Mouse (Mus musculus) cerebellum, adult 11-12 months (tissue): ENCODE measurements at regions not wholly inside any gene's neighbourhood (a gene's known extent, or its start where the extent isn't known, plus 50 kb on each side); places are given as distances from the start of the nearest gene placed in this dataset.

ENCODE experiments used
- DNase-seq: peaks from one replicate; pipeline ENCODE4 v3.0.0; 2022

GRCm38 (mm10) chr9:43387397-43387796, 76.7 kb downstream of the Trim29 start:
- DNase-seq, result no peak

DNA sequence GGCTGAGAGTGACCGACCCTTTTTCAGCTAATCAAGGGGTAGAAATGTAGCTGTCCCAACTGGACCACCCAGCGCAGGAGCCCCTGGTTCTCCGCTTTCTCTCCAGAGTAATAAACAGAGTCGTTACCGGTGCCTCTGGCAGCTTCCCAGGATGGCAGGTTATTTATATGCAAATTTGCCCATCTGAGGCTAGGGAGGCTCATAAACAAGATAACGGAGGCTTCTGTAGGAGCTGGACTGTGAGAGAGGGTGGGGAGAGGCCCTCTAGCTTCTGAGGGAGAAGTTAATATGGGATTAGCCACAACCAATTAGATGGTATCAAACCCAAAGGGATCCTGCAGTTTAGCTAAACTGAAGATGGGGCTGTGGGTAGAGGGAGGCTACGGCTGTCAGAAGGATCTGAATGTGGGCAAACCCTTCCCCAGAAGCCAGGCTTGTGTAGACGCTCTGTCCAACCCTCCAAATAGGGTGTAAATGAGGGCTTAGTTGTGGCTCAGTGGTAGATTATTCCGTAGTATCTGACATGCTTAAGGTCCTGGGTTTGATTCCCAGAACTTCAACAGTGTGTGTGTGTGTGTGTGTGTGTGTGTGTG, 78.9 kb downstream of the Trim29 start:
- DNase-seq, result no peak

- DNase-seq, result no peak
These were observed 81.9 kb downstream of the Trim29 start for GRCm38 (mm10) chr9:43392467-43393064.

- peak; percentile 14 for DNase-seq
These were observed 83.6 kb downstream of the Trim29 start for GRCm38 (mm10) chr9:43394204-43394603.

DNA sequence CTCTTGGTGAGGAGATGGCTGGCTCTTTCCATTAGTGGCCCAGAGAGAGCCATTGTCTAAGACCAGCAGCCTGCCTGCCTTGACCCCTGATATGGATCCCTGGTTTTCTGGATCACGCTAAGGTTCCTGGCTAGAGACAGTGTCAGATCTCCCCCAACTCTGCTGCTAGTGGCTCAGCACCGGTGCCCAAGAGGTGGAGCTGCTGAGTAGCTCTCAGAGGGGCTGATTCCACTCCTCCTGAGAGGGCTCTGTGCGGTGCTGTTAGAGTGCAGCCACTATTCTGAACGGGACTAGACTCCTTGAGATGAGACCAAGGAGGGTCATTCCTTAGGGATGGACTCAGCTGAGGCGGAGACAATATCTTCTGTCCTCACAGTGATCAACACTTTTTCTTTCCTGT, 84.6 kb downstream of the Trim29 start:
- DNase-seq, result no peak

GRCm38 (mm10) chr9:43396566-43396965, 85.9 kb downstream of the Trim29 start:
- DNase-seq, result no peak

- DNase-seq, result no peak
These were observed 97.8 kb downstream of the Trim29 start for GRCm38 (mm10) chr9:43408493-43408892.

DNA sequence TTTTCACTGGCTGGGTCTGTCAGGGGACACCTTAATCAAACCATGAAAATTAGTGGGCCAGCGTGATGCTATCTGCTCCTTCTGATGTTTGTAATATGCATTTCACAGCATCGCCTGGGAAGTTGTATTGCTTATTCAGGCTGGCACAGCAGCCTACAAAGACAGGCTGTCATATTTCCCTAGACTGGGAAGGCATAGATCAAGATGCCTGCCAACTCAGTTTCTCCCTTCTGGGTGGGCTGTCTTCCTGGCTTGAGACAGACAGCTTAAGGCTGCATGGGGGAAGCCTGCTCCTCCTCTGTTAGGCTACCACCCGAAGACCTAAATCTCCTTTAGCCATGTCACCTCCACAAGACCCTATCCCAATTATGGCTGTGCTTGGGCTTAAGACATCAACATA, 101.8 kb downstream of the Trim29 start:
- DNase-seq, result no peak

DNA sequence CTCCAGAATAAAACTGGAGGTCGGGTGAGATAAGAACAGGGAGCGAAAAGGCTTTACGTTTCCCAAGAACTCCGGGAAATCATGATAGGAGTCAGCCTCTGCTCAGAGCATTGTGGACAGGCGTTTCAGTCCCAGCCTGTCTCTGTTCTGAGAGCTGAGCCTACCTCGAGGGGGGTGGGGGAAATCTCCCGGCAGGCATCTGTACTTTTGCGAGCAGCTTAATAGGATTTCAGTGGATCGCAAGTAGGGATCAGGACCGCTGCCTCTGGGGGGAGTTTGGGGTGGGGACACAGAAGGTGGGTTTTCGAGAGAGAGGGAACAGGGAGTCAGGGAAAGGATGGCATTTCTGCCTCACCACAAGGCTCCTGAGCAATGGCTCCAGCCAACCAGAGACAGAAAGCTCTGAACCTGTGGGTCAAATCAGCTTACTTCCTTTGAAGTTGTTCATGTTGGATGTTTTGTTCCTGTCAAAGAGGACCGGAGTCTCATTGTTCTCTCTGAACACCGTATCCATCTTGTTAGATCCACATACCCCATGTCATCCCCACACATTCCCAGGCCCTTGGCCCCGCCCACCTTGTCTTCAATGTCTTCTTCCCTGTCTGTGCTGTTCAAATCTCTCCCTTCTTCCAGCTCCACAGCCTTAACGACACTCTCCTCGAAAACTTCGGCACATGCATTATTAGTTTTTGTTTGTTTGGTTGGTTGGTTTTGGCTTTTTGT, 109.5 kb downstream of the Trim29 start:
- DNase-seq, result no peak

- DNase-seq, result no peak
These were observed 116.4 kb downstream of the Trim29 start for GRCm38 (mm10) chr9:43427007-43427406.

- no peak for DNase-seq
These were observed 123.3 kb downstream of the Trim29 start for GRCm38 (mm10) chr9:43433953-43434352.

- no peak for DNase-seq
These were observed 127.8 kb downstream of the Trim29 start for GRCm38 (mm10) chr9:43438476-43438875.

DNA sequence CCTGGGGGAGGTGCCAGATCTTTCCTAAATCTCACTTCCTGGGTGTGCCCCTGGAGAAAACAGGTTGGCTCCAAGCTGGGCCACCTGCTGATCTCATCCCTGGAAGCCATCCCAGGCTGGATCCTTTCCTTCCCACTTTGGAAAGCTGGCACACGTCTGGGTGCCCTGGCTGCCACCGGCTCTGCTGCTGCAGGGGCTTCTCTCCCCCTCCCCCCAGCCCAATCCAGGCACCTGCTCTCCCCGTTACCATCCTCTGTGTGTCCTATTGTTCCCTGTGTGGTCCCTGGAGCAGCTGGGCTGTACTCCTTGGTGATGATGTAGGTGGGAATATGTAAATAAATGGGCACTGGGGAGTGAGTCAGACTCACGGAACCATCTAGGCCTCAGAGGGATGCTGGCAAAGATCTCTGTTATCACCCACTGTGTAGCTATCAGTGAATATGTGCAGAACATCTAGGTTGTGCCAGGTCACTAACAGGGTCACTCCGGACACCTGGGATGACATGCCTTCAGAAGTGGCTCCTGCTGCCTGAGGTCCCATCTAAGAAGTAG, 130.4 kb downstream of the Trim29 start:
- DNase-seq, result no peak

- DNase-seq, result no peak
These were observed 134.8 kb downstream of the Trim29 start for GRCm38 (mm10) chr9:43445491-43445890.

- no peak for DNase-seq
These were observed 136.7 kb downstream of the Trim29 start for GRCm38 (mm10) chr9:43447372-43447771.

DNA sequence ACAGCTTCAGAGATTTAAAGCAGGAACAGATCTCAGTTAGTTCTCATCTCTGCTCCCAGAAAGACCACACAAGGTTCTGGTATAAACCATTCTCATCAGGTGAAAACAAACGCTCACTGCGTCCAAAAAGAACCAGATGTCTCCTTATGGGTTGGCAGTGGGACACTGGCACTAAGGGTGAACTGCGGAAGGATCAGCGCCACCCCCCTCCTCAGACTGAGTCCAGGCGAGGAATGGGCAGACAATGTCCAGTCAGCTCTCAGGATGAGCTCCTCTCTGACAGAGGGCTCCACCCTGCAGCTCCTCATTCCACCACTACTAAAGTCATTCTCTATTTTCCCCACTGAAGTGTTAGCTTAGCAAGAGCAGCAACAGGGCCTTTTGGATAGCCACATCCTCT, 138.3 kb downstream of the Trim29 start:
- no peak for DNase-seq

DNA sequence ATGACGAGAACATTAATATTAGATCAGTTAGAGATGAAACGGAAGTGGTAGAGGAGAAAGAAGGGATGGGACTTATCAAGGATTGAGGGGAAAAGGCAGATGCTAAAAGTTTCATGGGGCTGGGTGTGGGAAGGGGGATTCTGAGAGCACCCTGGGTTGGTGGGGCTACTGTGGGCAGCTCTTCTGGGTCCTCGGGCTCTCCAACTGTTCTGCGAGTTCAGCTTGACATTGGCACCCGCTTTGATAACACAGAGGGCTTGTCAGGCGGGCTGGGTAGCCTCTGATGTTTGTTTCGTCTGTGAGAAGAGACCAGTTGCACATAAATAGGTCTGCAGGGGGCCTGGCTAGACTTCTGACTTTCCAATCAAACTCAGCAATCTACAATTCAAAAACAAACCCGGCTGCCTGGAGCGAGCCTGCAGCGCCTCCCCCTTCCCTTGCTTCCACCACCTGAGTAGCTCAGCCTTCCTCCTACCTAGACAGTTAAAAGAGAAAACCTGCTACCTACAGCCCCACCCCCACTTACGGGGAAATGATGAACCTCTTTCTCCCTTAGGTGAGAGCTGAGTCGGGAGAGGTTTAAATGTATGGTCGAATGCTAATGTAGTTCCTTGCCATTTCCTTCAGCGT, 143.4 kb downstream of the Trim29 start:
- DNase-seq, result no peak

- no peak for DNase-seq
These were observed 147.1 kb downstream of the Trim29 start for GRCm38 (mm10) chr9:43457736-43458135.

GRCm38 (mm10) chr9:43461131-43461530, 150.5 kb downstream of the Trim29 start:
- DNase-seq, result no peak

- no peak for DNase-seq
These were observed 152.9 kb downstream of the Trim29 start for GRCm38 (mm10) chr9:43463445-43464090.

GRCm38 (mm10) chr9:43465129-43465528, 154.5 kb downstream of the Trim29 start:
- no peak for DNase-seq

DNA sequence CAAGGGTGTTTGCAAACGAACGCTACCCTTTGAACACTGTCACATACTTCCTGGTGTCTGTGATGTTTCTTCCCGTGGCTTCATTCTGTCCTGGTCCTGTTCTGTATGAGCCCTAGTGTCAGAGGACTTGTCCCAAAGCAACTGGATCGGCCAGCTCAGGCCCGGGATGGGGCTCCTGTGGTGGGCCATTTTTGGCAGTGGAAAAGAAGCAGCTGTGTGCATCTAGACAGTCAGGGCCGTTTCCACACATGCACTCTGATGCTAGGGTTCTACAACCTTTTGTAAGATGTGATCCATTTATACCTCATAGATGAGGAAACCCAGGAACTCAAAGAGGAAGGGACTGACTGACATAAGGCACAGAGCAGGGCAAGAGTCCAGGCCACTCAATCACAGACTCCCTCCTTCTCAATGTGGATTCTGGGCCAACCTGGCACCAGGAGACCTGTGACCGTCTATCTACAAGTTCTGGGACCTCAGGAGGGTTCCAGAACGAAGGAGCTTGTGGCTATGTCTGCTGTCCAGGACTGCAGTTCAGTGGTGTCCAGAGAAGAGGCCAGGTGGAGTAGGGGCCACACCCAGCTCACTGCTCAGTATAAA, 155.2 kb downstream of the Trim29 start:
- DNase-seq, result no peak

GRCm38 (mm10) chr9:43466883-43467282, 156.2 kb downstream of the Trim29 start:
- no peak for DNase-seq
